Mouse (Mus musculus) megakaryocyte progenitor cell, adult 5-6 weeks (primary cell): ENCODE data around the gene Taf10. TPM values are rescaled to one million over a fixed set of nuclear protein-coding genes. Genes with fewer than 3 reads are reported as not detected.
"Not testable (repeated sequence)": the region's sequence is repeated elsewhere in the genome, so short reads cannot be mapped to it uniquely, and the experiment has no call there.

Source experiments
- ATAC-seq: replicated peaks from 2 replicates; pipeline ENCODE4 v1.8.0; 2016; ENCODE audit warnings: mild to moderate bottlenecking, moderate TSS enrichment, inconsistent platforms; ENCODE audit not compliant: poor library complexity
- total RNA-seq, 2 experiments: library from RNA; stranded (forward) in 1 of 2; stranded (reverse) in 1 of 2; fragments of 157-497, 149-512 nt in 1 of 2; fragments of 200-1000 nt in 1 of 2; gene quantifications; 2 replicates each; pipeline versions ENCODE4 v1.2.3 to v1.2.4; 2015 to 2017

Taf10 gene
- total RNA-seq, 2 experiments from 2014 or later, result 141 to 301 TPM

DNA sequence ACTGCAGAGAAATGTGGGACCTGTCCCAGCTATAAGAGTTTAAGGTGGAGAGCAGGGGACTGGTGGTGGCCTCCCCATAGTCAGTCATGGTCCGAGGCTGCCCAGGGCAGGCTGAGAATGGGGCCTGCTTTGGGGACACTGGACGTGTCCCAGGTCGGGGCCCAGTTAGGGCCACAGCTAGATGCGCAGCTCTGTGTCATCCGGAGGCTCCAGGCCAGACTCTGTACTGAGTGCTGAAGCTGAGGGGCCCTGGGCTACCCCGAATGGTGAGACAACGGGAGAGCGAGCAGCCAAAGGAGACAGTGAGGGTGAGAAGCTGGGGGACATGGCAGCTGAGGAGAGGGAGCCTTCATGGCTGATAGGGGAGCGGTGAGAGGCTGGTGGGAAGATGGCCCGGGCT, 9.1 kb upstream of the Taf10 start:
- ATAC-seq, result no peak

DNA sequence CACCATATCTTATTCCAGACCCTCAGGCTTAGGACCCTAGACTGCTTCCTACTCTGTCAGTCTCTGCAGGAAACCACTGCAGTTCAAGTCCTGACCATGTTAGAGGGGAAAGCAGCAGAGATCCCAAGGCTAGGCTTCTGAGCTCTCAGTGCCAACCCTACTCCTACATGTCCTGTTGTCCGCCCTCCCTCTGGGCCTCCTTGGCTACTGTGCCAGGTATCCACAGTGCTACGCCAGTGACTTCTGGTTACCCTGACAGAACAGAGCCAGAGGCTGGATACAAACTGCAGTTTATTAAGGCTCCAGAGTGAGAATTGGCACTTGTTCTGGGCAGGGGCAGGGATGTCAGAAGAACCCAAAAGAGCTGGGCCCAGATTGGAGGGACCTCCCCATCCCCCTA, 8.6 kb upstream of the Taf10 start:
- no peak for ATAC-seq

DNA sequence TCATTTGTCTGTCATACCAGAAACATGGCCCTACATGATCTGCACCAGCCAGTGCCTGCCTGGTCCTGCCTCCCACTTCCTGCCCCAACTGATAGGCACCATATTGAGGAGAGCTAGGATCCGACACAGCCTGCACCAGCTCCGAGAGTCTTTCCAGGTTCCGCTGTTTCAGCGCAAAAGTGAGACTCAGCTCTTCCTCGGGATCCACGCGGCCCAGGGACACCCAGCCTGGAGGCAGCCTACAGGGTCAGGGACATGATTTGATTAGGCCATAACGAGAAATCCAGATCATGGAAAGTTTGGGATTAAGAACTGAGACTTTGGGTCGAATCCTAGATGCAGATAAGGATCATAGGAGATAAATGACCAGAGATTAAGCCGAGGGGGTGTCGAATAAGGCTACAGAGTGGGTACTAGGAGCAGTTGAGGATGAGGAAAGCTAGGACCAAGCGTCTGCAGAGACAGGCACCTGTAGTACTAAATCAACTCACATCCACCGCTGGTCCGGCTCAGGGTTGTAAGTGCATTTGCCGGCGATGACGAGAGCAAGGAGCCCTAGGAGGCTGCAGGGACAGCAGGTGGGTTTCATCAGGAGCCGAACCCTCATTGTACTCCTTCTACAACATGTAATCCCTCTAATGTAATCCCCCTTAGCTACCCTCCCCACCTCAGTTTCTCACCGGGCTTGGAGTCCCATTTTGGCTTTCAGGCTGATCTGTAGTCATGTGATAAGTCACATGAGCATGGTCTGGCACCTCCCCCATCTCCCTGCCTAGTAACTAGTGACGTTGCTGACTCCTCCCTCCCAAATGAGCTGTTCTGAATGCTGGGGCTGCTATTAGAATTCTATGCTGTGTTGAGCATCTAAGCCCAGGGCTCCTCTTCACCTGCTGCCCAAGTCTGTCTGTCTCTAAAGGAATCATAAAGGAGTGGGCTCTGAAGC, 7.6 kb upstream of the Taf10 start, which contains the start of gene Tpp1:
TSS of gene Tpp1 (minus strand) at position 745 of the 943 bp plus-strand sequence.
- peak; percentile 95 for ATAC-seq

DNA sequence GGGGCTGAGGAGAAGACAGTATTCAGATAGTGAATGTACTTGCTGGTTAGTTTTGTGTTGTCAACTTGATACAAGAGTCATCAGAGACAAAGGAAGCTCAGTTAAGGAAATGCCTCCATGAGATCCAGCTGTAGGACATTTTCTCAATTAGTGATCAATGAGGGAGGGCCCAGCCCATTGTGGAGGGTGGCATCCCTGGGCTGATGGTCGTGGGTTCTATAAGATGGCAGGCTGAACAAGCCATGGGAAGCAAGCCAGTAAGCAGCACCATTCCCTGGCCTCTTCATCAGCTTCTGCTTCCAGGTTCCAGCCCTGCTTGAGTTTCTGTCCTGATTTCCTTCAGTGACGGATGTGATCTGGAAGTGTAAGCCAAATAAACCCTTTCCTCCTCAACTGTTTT, 3.6 kb upstream of the Taf10 start:
- ATAC-seq, result no peak

DNA sequence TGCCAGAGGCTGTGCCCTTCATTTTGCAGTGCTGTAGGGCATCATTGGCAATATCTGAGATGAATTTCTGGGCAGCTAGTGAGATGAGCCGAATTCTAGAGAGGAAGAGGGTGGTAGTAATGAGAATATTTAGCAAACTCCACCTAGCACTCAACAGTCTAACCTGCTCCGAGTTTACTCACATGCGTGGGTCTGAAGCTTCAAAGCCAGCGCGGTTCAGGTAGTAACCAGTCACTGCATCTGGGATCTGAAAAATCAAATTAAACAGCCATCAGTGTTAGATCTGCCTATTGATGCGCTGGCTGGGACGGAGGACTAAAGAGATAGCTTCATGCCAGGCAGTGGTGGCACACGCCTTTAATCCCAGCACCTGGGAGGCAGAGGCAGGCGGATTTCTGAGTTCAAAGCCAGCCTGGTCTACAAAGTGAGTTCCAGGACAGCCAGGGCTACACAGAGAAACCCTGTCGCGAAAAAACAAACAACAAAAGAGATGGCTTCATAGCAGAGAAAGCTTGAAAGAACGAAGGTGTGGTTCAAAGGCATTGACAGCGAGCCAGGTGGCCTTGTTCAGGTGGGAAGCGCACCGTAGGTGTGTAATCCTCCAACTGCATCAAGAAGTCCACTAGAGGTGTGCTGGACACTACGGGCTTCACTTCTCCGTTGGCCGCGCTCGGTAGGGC, 775 bp downstream of the Taf10 start:
- not testable (repeated sequence) for ATAC-seq

DNA sequence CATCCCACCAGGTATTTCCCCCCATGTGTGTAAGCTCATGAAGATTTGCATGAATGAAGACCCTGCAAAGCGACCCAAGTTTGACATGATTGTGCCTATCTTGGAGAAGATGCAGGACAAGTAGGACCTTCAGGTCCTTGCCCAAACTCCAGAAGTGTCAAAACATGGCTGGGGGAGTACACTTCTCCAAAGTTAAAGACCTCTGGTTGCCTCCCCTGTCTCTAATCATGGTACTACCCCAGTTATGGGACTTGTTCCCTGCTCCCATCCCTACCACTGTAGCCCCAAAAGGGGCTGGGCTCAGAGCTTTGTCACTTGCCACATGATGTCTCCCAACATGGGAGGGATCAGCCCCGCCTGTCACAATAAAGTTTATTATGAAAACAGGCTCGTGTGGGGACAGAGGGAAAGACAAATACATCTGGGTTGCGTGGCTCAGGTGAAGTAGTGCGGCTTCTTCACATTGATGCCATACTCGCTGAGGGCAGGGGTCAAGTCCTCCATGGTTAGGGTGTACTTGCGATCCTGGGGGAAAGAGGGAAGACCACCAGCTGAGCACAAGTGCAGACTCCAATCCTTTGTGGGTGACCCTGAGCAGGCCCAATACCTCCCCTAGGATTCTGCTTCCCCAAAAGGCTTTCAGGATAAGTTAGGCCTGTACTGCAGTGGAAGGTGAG, 1.5 kb downstream of the Taf10 start:
- not testable (repeated sequence) for ATAC-seq

DNA sequence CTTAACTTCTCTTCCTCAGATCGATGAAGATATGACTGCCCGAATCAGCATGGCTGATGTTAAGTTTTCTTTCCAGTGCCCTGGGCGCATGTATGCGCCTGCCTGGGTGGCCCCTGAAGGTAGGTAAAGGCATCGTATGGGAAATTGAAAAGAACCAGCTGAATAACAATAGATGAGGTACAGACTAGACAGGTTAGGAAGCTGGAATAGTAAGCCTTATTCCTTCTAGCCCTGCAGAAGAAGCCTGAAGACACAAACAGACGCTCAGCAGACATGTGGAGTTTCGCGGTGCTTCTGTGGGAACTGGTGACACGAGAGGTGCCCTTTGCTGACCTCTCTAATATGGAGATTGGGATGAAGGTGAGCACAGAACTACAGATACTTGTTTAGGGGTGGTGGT, 2.2 kb downstream of the Taf10 start:
- no peak for ATAC-seq

DNA sequence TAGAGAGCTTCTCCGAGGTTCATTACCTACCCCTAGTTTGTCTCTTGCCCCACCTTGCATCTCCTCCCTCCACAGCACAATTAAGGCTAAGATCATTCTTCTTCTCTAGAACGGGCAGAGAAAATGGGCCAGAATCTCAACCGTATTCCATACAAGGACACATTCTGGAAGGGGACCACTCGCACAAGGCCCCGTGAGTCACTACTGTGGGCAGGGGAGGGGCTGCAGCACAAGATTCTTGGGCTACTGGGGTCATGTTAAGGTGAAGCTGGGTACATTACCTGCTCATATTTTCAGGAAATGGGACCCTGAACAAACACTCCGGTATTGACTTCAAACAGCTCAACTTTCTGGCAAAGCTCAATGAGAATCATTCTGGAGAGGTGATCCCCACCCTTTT, 3.3 kb downstream of the Taf10 start:
- no peak for ATAC-seq

DNA sequence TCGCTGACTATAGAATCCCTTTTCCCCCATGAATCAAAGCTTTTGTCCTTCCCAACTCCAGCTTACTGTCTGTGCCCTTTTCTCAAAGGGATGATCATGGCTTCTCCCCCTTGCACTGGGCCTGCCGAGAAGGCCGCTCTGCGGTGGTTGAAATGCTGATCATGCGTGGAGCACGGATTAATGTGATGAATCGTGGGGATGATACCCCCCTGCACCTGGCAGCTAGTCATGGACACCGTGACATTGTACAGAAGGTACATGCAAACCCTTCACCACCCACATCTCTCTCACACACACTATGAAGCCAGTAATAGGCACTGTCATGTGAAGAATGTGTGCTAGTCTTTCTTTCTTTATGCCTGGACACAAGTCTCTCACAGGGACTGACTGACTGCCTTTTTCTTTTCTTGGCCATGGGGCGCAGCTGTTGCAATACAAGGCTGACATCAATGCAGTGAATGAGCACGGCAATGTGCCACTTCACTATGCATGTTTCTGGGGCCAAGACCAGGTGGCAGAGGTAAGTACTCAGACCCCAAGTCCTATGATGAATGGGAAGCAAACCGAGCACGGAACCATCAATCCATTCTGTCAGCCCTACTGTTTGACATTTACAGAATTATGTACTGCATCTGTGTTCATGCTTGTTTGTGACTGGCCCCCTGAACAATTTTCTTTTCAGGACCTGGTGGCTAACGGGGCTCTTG, 3.9 kb downstream of the Taf10 start:
- no peak for ATAC-seq

DNA sequence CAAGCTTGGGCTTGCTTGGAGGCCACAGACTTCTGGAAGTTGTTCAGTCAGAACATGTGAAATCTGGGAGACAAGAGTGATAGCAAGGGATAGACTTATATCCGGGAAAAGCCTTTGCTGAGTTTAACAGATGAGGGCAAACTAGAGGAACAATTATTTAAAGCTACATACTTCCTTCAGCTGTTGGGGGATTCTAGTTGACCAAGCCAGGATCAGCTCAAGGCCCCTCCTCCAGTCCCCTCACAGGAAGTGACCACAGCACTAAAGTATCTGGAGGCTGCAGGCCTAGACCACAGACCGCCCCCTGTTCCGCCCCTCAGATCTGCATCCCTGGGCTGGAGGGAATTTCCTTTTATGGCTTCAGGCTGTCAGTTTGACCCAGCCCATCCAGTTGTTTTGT, 5.2 kb downstream of the Taf10 start:
- ATAC-seq, result peak; percentile 59

DNA sequence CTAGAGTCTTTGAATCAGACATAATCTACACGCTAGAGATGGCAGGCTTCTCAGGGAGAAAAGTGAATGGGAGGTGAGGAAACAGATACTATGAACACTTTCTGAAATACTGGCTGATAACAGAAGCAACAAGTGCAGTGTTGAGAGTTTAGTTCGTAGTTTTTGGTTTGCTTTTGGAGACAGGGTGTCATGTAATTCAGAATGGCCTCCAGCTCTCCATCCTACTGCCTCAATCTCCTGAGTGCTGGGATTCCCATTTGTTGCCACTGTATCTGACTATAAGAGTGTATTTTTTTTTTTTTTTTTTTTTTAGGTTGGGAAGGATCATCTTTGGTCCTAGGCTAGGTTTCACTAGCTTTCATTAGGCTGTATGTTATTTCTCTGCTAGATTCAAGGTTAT, 5.9 kb downstream of the Taf10 start:
- no peak for ATAC-seq

DNA sequence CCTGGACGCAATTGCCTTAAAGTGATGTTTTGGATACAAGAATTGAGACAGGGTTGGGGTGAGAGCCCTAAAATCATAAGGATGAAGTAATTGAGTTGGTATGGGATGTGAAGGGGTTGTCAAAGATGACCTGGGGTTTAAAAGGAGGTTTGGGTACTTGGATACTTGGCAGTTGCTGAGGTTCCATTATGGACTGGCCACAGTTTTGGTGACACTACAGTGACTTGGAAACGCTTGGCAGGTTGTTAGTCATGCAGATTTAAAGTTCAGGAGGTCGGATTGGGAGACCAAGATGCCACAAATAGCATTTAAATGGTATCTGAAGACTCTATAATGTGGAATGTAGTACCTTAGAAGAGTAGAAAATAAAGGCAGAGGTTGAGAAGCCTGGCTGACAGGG, 6.5 kb downstream of the Taf10 start:
- no peak for ATAC-seq

DNA sequence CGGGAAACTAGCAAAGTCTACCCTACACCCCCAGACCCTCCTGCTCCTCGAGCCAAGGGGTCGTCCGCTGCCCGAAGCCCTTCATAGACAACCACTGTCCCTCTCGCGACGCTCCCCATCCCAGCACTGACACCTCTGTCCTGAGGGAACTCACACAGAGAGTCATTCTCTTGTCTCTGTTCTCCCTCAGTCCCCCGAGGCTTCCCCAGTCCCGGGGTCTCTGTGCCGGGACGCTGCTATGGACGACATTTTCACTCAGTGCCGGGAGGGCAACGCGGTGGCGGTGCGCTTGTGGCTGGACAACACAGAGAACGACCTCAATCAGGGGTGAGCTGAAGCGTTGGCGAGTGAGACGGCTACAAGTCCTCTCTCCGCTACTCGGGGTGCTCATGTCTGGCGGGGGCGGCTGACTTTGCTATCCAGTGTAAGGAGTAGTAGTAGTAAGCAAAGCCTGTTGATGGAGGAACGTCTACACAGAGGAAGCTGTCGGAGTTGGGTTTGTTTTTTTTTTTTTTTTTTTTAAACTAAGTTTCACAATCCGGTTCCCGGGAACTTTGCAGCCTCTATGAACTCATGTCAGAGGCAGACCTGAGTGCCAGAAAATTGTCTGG, 7.1 kb downstream of the Taf10 start, which contains the start of gene Rrp8:
TSS of gene Rrp8 (minus strand) at position 475 of the 611 bp plus-strand sequence.
- ATAC-seq, result peak; percentile 8

DNA sequence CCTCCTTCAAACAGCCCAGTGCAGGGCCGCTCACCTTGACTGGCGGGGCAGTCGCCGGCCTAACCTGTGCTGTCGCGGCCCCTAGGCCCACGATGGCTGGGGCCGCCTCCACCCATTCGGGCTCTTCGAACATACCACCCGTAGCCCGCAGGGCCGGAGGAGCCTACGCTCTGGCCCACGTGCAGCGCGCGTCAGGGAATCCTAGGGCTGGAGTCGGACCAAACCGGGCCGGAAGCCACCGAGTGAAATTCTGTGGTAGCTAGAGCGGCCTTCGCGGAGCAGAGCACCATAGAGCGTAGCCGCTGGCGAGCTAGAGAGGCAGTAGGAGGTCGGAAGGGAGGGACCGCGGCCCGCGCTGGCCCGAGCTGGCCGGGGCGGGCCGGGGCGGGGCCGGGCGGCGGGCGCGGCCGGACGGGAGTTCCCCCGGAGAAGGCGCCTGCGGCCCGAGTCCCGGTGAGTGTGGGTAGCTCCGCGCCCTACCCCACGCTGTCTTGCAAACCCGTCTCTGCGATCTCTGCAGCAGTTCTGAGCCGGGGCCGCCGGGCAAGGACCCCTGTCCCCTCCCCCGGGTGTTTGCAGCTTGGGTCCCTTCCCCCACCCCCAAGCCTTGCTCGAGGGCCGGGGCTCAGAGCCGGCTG, 7.8 kb downstream of the Taf10 start, which contains the start of gene Ilk:
TSS of gene Ilk (plus strand) at position 329 of the 638 bp plus-strand sequence.
- peak; percentile 80 for ATAC-seq

DNA sequence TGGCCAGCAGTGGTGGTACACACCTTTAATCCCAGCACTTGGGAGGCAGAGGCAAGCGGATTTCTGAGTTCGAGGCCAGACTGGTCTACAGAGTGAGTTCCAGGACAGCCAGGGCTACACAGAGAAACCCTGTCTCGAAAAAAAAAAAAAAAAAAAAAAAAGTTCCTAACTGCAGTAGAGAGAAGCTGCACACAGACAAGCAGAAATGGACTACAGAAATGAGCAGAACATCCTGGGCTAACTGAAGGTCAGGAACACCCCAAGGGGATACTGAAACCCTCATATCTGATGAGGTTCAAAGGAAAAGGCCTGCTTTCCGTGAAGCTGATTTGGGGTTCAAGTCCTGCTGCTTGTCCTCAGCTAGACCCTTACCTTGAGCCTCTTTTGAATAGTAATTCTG, 8.7 kb downstream of the Taf10 start:
- not testable (repeated sequence) for ATAC-seq

DNA sequence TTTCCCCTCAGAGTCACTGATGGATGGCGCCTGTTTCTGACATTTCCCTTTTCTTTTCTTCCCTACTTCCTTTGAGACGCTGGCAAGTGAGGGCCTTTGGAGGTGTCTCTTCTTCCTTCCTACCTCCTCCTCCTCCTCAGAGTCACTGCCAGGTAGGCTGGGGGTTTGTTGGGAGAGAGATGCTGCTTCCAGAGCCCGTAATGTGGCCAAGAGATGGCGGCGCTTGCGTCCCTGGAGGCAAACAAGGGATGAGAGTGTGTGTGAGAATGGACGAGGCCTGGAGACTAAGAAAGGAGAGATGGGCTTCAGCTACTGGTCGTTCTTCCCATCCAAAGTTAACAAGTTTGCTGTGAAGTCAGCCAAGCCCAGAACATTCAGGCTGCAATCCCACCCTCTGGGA, 9.3 kb downstream of the Taf10 start:
- ATAC-seq, result no peak

DNA sequence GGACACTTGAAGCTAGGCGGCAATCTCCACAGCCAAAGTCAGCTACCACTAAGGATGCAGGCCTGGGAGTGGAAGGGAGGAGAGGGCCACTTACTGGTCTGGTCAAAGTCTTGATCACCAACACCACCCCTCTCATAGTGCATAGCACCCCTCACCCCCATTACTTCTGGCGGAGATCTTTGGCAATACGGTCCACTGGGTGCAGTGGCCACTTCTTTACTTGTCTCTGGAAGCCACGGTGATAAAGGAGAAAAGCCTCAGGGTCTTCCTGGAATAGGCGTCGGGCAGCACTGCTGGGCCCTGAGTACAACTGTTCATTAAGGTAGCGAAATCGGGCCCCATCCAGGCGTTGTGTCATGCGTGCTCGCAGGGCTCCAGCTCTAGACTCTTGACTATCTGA, 10.3 kb downstream of the Taf10 start:
- no peak for ATAC-seq

DNA sequence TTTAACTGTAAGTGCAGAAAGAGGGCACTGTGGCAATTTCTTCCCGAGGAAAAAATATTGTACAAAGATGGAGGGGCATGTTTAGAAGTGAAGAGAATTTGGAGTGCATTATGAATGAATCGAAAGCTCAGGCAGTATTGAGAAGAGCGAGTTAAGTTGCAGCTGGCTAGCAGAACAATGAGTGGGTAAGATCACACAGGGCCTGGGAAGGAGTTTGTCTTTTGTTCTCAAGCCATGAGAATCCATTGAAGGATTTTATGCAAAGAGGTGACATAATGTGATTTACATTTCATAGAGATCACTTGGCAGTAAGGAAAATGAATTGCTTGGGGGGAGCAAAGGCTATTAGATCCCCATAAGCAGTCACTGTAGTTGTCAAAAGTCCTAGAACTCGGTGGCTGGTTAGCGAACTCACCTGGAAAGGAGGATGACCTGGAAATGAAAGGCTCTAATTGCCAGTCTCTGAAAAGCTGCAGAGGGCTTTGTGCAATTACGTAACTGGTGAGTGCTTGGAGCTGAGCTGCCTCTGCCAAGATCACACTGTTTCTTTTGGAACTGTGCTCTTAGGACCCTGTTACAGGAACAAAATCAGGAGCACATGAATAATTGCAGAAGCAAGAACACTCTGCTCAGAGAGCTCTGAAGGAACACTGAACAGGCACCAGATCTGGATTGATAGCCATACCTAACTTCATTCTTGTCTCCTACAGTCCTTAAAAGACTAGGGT, 15.3 kb downstream of the Taf10 start:
- ATAC-seq, result no peak

DNA sequence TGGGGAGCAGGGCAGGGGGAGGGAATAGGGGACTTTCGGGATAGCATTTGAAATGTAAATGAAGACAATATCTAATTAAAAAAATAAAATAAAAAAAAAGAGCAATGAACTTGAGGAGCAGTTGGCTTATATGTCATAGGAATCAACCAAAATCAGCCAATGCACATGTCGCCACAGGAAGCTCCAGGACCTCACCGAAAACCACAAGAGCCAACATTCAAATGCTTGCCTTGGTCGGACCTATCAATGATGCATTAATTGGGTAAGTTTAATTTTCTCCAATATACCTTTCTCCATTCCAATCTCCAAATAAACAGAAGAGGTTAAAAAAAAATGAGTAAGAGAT, 17.2 kb downstream of the Taf10 start:
- no peak for ATAC-seq
